Mouse (Mus musculus) midbrain, embryonic 16.5 days (tissue): ENCODE measurements around the gene Pam16. TPM values are rescaled to one million over a fixed set of nuclear protein-coding genes. Genes with fewer than 3 reads are reported as not detected.

Experiments used
- ATAC-seq: fragments of 200-750 bp; cut with Nextera tagmentation; 2 replicates; pipeline ENCODE4 v1.8.0; 2017; ENCODE audit warnings: moderate TSS enrichment
- H3K27ac ChIP-seq: fragments of 300-500 bp; sonication (generic); 2 replicates; pipeline ENCODE4 v1.5.1; 2014; ENCODE audit warnings: mild to moderate bottlenecking, low read length, mixed read lengths
- H3K27me3 ChIP-seq: fragments of 300-500 bp; sonication (generic); 2 replicates; pipeline ENCODE4 v1.6.1; 2014; ENCODE audit warnings: low read depth, low read length, mixed read lengths; ENCODE audit not compliant: control insufficient read depth, insufficient read depth
- H3K36me3 ChIP-seq: fragments of 300-500 bp; sonication (generic); 2 replicates; pipeline ENCODE4 v1.6.1; 2014; ENCODE audit warnings: mild to moderate bottlenecking, low read length, moderate library complexity, mixed read lengths; ENCODE audit not compliant: control insufficient read depth, insufficient read depth
- H3K4me1 ChIP-seq: fragments of 300-500 bp; sonication (generic); 2 replicates; pipeline ENCODE4 v1.6.1; 2014; ENCODE audit warnings: mild to moderate bottlenecking, low read length, mixed read lengths; ENCODE audit not compliant: control insufficient read depth, insufficient read depth
- H3K4me2 ChIP-seq: fragments of 300-500 bp; sonication (generic); 2 replicates; pipeline ENCODE4 v1.6.1; 2014; ENCODE audit warnings: mild to moderate bottlenecking, low read length, mixed read lengths
- H3K4me3 ChIP-seq: fragments of 300-500 bp; sonication (generic); 2 replicates; pipeline ENCODE4 v1.5.1; 2014; ENCODE audit warnings: low read depth, mild to moderate bottlenecking, low read length, moderate library complexity, mixed read lengths
- H3K9ac ChIP-seq: fragments of 300-500 bp; sonication (generic); 2 replicates; pipeline ENCODE4 v1.6.1; 2014; ENCODE audit warnings: low read depth, low read length, mixed read lengths
- H3K9me3 ChIP-seq: fragments of 300-500 bp; sonication (generic); replicated peaks from 2 replicates; pipeline ENCODE4 v1.6.1; 2014; ENCODE audit warnings: mild to moderate bottlenecking, low read length, mixed read lengths; ENCODE audit not compliant: control insufficient read depth, poor library complexity, severe bottlenecking
- WGBS: fragments of 180-500 bp; shearing (Covaris S2); extraction: QIAGEN DNeasy Blood & Tissue Kit; methylation state at CpG from one replicate; pipeline ENCODE4 v1.1.7; 2014; 5-methylcytosine and 5-hydroxymethylcytosine counted together
- polyA plus RNA-seq: library from polyadenylated mRNA; unstranded; fragments of >200 nt; fragmentation: Nextera tagmentation; extraction: Ambion mirVana; gene quantifications from 2 replicates; pipeline ENCODE4 v1.2.1, GENCODE M21; 2015

The Pam16 gene
- polyA plus RNA-seq, 1 experiment from 2014 or later, result 153 TPM

- WGBS, result 79% methylated on average over 9 of the region's 9 CpGs
- no peak overlapping the region for H3K9ac ChIP-seq
- H3K9me3 ChIP-seq, result no peaks in the 10 kb centered on the region
- no peak overlapping the region for H3K4me2 ChIP-seq
- H3K4me3 ChIP-seq, result no peak overlapping the region
- peaks cover 41% of the 10 kb centered on the region for H3K4me1 ChIP-seq
- no peak for ATAC-seq
- H3K27me3 ChIP-seq, result no peaks in the 10 kb centered on the region
- H3K36me3 ChIP-seq, result no peaks in the 10 kb centered on the region
- H3K27ac ChIP-seq, result no peak overlapping the region
Measured at GRCm38 (mm10) chr16:4600701-4601310, 24.0 kb downstream of the Pam16 start.

- Histone ChIP-seq H3K4me3 (no peak overlapping the region), H3K4me1 (peaks cover 40% of the 10 kb centered on the region), H3K9me3 (no peaks in the 10 kb centered on the region), H3K36me3 (no peaks in the 10 kb centered on the region), H3K4me2 (no peak overlapping the region), H3K27ac (no peak overlapping the region), H3K9ac (no peak overlapping the region), H3K27me3 (no peaks in the 10 kb centered on the region)
- 88% methylated on average over 3 of the region's 3 CpGs for WGBS
- ATAC-seq, result no peak
Measured at GRCm38 (mm10) chr16:4599616-4600015, 25.2 kb downstream of the Pam16 start.

GRCm38 (mm10) chr16:4598891-4599543, 25.8 kb downstream of the Pam16 start:
- H3K27ac ChIP-seq, result no peak overlapping the region
- H3K4me3 ChIP-seq, result no peak overlapping the region
- H3K9ac ChIP-seq, result no peak overlapping the region; the same call in 1 of the 2 replicates
- no peaks in the 10 kb centered on the region for H3K36me3 ChIP-seq
- no peaks in the 10 kb centered on the region for H3K27me3 ChIP-seq
- 21% methylated on average over 6 of the region's 6 CpGs for WGBS
- no peak for ATAC-seq
- H3K4me1 ChIP-seq, result peaks cover 40% of the 10 kb centered on the region
- H3K9me3 ChIP-seq, result no peaks in the 10 kb centered on the region
- no peak overlapping the region for H3K4me2 ChIP-seq

- WGBS, result 77% methylated on average over 5 of the region's 5 CpGs
- H3K4me2 ChIP-seq, result no peak overlapping the region
- no peak overlapping the region for H3K9ac ChIP-seq
- no peak overlapping the region for H3K4me3 ChIP-seq
- no peak overlapping the region for H3K27ac ChIP-seq
- no peaks in the 10 kb centered on the region for H3K9me3 ChIP-seq
- H3K27me3 ChIP-seq, result no peaks in the 10 kb centered on the region
- no peak for ATAC-seq
- H3K36me3 ChIP-seq, result no peaks in the 10 kb centered on the region
- H3K4me1 ChIP-seq, result peaks cover 46% of the 10 kb centered on the region
Measured at GRCm38 (mm10) chr16:4598041-4598440, 26.7 kb downstream of the Pam16 start.

GRCm38 (mm10) chr16:4597296-4597695, 27.5 kb downstream of the Pam16 start:
- Histone ChIP-seq H3K36me3 (no peaks in the 10 kb centered on the region), H3K4me1 (peaks cover 51% of the 10 kb centered on the region), H3K4me2 (peak overlapping the region; percentile 92), H3K9me3 (no peaks in the 10 kb centered on the region), H3K9ac (0 out of 2 replicates have a peak overlapping the region, but pooled peaks have one; percentile 18), H3K27me3 (no peaks in the 10 kb centered on the region), H3K4me3 (peak overlapping the region; percentile 5; the same call in 1 of the 2 replicates), H3K27ac (no peak overlapping the region)
- ATAC-seq, result no peak
- WGBS, result 62% methylated on average over 4 of the region's 7 CpGs

GRCm38 (mm10) chr16:4596836-4597235, 28.0 kb downstream of the Pam16 start:
- Histone ChIP-seq H3K27me3 (no peaks in the 10 kb centered on the region), H3K36me3 (no peaks in the 10 kb centered on the region), H3K4me2 (peak overlapping the region; percentile 92), H3K4me3 (peak overlapping the region; percentile 68; the same call in 1 of the 2 replicates), H3K9me3 (no peaks in the 10 kb centered on the region), H3K4me1 (peaks cover 49% of the 10 kb centered on the region), H3K9ac (peak overlapping the region; percentile 18; the same call in 1 of the 2 replicates), H3K27ac (no peak overlapping the region)
- WGBS, result 34% methylated on average over 2 of the region's 2 CpGs
- no peak for ATAC-seq

GRCm38 (mm10) chr16:4596141-4596728, 28.6 kb downstream of the Pam16 start:
- WGBS, result 5% methylated on average over 3 of the region's 3 CpGs
- Histone ChIP-seq H3K9ac (peak overlapping the region; percentile 84), H3K27ac (peak overlapping the region; percentile 92), H3K27me3 (no peaks in the 10 kb centered on the region), H3K4me2 (peak overlapping the region; percentile 92), H3K4me3 (peak overlapping the region; percentile 68), H3K4me1 (peaks cover 49% of the 10 kb centered on the region), H3K9me3 (no peaks in the 10 kb centered on the region), H3K36me3 (no peaks in the 10 kb centered on the region)
- ATAC-seq, result no peak

- 0% methylated on average over 5 of the region's 5 CpGs for WGBS
- H3K9ac ChIP-seq, result peak overlapping the region; percentile 84
- peak overlapping the region; percentile 68 for H3K4me3 ChIP-seq
- H3K27ac ChIP-seq, result peak overlapping the region; percentile 92
- H3K36me3 ChIP-seq, result no peaks in the 10 kb centered on the region
- H3K4me2 ChIP-seq, result peak overlapping the region; percentile 92
- peaks cover 49% of the 10 kb centered on the region for H3K4me1 ChIP-seq
- no peaks in the 10 kb centered on the region for H3K27me3 ChIP-seq
- no peaks in the 10 kb centered on the region for H3K9me3 ChIP-seq
- peak; percentile 11 for ATAC-seq
Measured at GRCm38 (mm10) chr16:4595527-4595963, 29.2 kb downstream of the Pam16 start.
